Mouse (Mus musculus): ENCODE measurements at regions not wholly inside any gene's neighbourhood (a gene's known extent, or its start where the extent isn't known, plus 50 kb on each side); places are given as distances from the start of the nearest gene placed in this dataset.

DNA sequence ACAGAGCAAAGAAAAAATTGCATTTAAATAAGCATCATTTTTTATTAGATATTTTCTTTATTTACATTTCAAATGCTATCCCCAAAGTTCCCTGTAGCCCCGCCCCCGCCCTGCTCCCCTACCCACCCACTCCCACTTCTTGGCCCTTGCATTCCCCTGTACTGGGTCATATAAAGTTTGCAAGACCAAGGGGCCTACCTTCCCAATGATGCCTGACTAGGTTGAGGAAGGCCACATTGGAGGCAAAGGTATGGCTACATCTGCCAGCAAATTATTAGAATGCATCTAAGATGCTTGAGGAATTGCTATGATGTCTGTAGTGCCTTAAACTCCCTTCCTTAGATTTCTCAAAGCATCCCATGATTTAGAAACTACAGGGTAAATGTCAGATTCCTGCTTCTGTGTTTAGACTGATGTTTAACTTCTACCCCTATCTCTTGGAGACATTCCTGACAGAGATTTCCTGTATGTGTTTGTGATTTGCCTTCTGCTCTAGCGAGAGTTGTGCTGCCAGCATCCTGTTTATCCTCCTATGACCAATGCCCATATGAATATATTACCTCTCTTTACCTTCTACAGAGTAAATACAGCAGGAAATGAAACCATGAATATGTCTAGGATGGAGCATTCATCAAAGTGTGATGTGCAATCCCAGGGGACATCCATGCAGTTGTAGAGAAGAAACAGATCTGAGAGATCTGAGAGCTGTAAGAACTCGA lies 956.2 kb downstream of the Diaph3 start:
- H3K27me3 ChIP-seq (ENCODE audit: insufficient read depth, low read length) = no peaks in the 10 kb centered on the region
- DNase-seq (ENCODE audit: low spot score) (peak; percentile 65), ATAC-seq (replicated peaks; ENCODE audit: low FRiP score, low read depth) (no peak)
- H3K27ac ChIP-seq = no peak overlapping the region
- H3K36me3 ChIP-seq (ENCODE audit: insufficient read depth, low read length) = no peaks in the 10 kb centered on the region
- 59% methylated on average over 4 of the region's 4 CpGs for WGBS
- no peaks in the 10 kb centered on the region for H3K9me3 ChIP-seq (replicated peaks; ENCODE audit: low read length)
- H3K4me2 ChIP-seq (ENCODE audit: low read length) = no peak overlapping the region
- no peak for TF ChIP-seq CTCF (IDR thresholded peaks at IDR 0.05; ENCODE audit: low read depth)
- no peak overlapping the region for H3K9ac ChIP-seq (ENCODE audit: low read depth, low read length)
- no peaks in the 10 kb centered on the region for H3K4me1 ChIP-seq (replicated peaks; ENCODE audit: insufficient read depth, low read length)
- H3K4me3 ChIP-seq (replicated peaks; ENCODE audit: low read depth, low read length) = no peak overlapping the region

DNA sequence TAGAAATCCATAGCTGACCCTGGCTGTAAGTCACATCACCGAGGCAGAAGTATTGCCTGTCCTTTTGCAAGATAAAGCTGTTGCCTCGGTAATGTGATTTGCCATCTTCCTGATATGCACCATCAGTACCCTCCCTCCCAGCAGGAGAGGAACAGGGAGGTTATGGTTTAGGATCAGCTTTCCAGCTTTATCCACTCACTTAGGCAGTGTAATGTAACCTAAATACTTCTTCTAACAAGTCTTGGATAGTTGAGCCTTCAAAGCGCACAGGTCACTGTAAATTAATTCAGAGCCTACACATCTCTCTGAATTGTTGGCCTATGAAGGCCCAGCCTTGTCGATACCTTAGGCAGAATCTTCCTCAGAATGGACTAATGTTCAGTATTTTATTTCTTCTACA lies 962.5 kb downstream of the Diaph3 start:
- Histone ChIP-seq H3K9ac (ENCODE audit: low read depth, low read length) (no peak overlapping the region), H3K4me2 (ENCODE audit: low read length) (no peak overlapping the region), H3K36me3 (ENCODE audit: insufficient read depth, low read length) (no peaks in the 10 kb centered on the region), H3K4me3 (replicated peaks; ENCODE audit: low read depth, low read length) (no peak overlapping the region), H3K27ac (no peak overlapping the region), H3K27me3 (ENCODE audit: insufficient read depth, low read length) (no peaks in the 10 kb centered on the region), H3K9me3 (replicated peaks; ENCODE audit: low read length) (no peaks in the 10 kb centered on the region), H3K4me1 (replicated peaks; ENCODE audit: insufficient read depth, low read length) (no peaks in the 10 kb centered on the region)
- WGBS = 43% methylated on average over 4 of the region's 4 CpGs
- DNase-seq (ENCODE audit: low spot score) (peak; percentile 69), ATAC-seq (replicated peaks; ENCODE audit: low FRiP score, low read depth) (no peak)
- TF ChIP-seq CTCF (IDR thresholded peaks at IDR 0.05; ENCODE audit: low read depth) = no peak

DNA sequence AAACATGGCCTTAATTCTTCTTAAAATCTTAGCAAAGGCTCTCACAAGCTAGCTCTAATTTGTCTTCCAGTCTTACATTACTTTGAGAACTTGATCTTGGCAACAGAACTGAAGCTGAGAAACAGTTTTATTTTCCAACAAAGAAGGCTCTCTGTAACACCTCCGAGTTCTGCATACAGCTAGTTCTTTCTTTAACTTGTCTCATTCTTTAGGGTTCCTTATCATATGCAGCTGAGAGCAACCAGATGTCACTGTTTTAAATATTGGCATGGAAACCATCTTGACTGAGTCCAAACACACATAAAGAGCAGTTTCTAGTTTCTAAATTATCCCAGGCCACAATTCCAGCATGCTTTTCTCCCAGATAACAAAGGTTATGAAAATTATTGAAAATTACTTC lies 969.9 kb downstream of the Diaph3 start:
- no peak for ATAC-seq (replicated peaks; ENCODE audit: low FRiP score, low read depth)
- no peak overlapping the region for H3K4me3 ChIP-seq (replicated peaks; ENCODE audit: low read depth, low read length)
- no peaks in the 10 kb centered on the region for H3K9me3 ChIP-seq (replicated peaks; ENCODE audit: low read length)
- DNase-seq (ENCODE audit: low spot score) = peak; percentile 19
- no peaks in the 10 kb centered on the region for H3K27me3 ChIP-seq (ENCODE audit: insufficient read depth, low read length)
- H3K9ac ChIP-seq (ENCODE audit: low read depth, low read length) = no peak overlapping the region
- H3K4me2 ChIP-seq (ENCODE audit: low read length) = no peak overlapping the region
- TF ChIP-seq CTCF (IDR thresholded peaks at IDR 0.05; ENCODE audit: low read depth) = no peak
- H3K27ac ChIP-seq = no peak overlapping the region
- H3K4me1 ChIP-seq (replicated peaks; ENCODE audit: insufficient read depth, low read length) = no peaks in the 10 kb centered on the region
- H3K36me3 ChIP-seq (ENCODE audit: insufficient read depth, low read length) = no peaks in the 10 kb centered on the region
- 32% methylated on average over 1 of the region's 1 CpGs for WGBS

DNA sequence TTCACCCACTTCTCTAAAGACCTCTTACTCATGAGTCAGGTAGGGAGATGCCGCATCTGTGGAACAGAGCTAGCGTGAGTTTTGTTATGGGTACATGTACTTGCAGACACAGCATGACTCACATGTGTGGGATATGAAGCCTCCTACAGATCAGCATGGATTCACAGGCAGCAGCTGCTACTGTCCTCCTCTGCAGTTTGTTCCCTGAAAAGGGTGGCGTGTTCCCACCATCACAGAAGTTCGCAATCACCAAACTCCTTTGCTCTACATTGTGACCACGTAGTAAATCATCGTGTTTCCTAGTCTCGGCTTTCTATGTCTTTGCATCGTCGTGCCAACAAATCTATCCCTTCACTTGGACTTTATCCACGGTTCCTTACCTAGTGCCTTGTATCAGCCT lies 981.9 kb downstream of the Diaph3 start:
- no peaks in the 10 kb centered on the region for H3K36me3 ChIP-seq (ENCODE audit: insufficient read depth, low read length)
- no peak overlapping the region for H3K27ac ChIP-seq
- no peaks in the 10 kb centered on the region for H3K9me3 ChIP-seq (replicated peaks; ENCODE audit: low read length)
- DNase-seq (ENCODE audit: low spot score) (no peak), ATAC-seq (replicated peaks; ENCODE audit: low FRiP score, low read depth) (no peak)
- no peak overlapping the region for H3K9ac ChIP-seq (ENCODE audit: low read depth, low read length)
- H3K4me3 ChIP-seq (replicated peaks; ENCODE audit: low read depth, low read length) = no peak overlapping the region
- H3K27me3 ChIP-seq (ENCODE audit: insufficient read depth, low read length) = no peaks in the 10 kb centered on the region
- no peak overlapping the region for H3K4me2 ChIP-seq (ENCODE audit: low read length)
- 71% methylated on average over 10 of the region's 10 CpGs for WGBS
- no peak for TF ChIP-seq CTCF (IDR thresholded peaks at IDR 0.05; ENCODE audit: low read depth)
- H3K4me1 ChIP-seq (replicated peaks; ENCODE audit: insufficient read depth, low read length) = no peaks in the 10 kb centered on the region

DNA sequence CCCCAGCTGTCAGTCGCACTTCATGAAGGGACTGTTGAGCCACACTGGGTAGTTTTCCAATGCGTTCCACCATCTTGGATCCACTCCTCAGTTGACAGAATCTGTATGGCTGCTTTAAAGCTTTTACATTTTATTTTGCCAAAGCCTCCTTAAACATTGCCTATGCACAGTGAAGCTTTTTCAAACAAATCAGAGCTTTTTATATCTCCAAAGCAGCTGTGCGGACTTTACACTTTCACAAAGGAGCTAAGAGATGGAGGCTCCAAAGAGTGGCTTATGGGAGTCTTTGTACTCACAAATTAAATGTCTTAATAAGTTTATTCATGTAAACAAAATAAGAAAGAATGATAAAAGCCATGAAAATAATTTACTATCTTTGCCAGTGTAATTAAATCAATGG lies 986.3 kb downstream of the Diaph3 start:
- H3K4me2 ChIP-seq (ENCODE audit: low read length) = no peak overlapping the region
- H3K9ac ChIP-seq (ENCODE audit: low read depth, low read length) = no peak overlapping the region
- DNase-seq (ENCODE audit: low spot score) (no peak), ATAC-seq (replicated peaks; ENCODE audit: low FRiP score, low read depth) (no peak)
- H3K4me1 ChIP-seq (replicated peaks; ENCODE audit: insufficient read depth, low read length) = no peaks in the 10 kb centered on the region
- no peak overlapping the region for H3K27ac ChIP-seq
- no peak for TF ChIP-seq CTCF (IDR thresholded peaks at IDR 0.05; ENCODE audit: low read depth)
- no peaks in the 10 kb centered on the region for H3K9me3 ChIP-seq (replicated peaks; ENCODE audit: low read length)
- no peaks in the 10 kb centered on the region for H3K36me3 ChIP-seq (ENCODE audit: insufficient read depth, low read length)
- 94% methylated on average over 3 of the region's 3 CpGs for WGBS
- H3K4me3 ChIP-seq (replicated peaks; ENCODE audit: low read depth, low read length) = no peak overlapping the region
- no peaks in the 10 kb centered on the region for H3K27me3 ChIP-seq (ENCODE audit: insufficient read depth, low read length)

DNA sequence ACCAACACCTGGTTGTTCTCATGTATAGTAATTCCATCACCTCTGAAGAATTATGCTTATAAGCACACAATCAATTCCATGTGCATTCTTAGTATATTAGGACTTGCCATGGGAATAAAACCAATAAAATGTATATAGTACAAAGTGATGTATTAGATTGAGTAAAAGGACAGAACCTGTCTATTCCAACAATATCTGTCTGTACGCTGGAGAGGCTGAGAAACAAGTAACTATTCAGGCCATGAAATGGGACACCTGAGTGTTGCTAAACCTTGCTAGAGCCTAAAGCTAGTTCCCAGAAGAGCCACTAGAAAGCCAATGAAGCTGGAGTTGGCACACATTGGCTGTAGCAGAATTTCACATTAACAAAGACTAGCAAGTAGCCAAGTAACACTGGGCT lies 989.8 kb downstream of the Diaph3 start:
- TF ChIP-seq CTCF (IDR thresholded peaks at IDR 0.05; ENCODE audit: low read depth) = no peak
- no peaks in the 10 kb centered on the region for H3K9me3 ChIP-seq (replicated peaks; ENCODE audit: low read length)
- no peak overlapping the region for H3K4me2 ChIP-seq (ENCODE audit: low read length)
- no peak overlapping the region for H3K27ac ChIP-seq
- DNase-seq (ENCODE audit: low spot score) = no peak
- no peak overlapping the region for H3K9ac ChIP-seq (ENCODE audit: low read depth, low read length)
- H3K36me3 ChIP-seq (ENCODE audit: insufficient read depth, low read length) = no peaks in the 10 kb centered on the region
- H3K4me3 ChIP-seq (replicated peaks; ENCODE audit: low read depth, low read length) = no peak overlapping the region
- H3K4me1 ChIP-seq (replicated peaks; ENCODE audit: insufficient read depth, low read length) = no peaks in the 10 kb centered on the region
- no peaks in the 10 kb centered on the region for H3K27me3 ChIP-seq (ENCODE audit: insufficient read depth, low read length)
- ATAC-seq (replicated peaks; ENCODE audit: low FRiP score, low read depth) = no peak
- WGBS = 87% methylated on average over 1 of the region's 1 CpGs

DNA sequence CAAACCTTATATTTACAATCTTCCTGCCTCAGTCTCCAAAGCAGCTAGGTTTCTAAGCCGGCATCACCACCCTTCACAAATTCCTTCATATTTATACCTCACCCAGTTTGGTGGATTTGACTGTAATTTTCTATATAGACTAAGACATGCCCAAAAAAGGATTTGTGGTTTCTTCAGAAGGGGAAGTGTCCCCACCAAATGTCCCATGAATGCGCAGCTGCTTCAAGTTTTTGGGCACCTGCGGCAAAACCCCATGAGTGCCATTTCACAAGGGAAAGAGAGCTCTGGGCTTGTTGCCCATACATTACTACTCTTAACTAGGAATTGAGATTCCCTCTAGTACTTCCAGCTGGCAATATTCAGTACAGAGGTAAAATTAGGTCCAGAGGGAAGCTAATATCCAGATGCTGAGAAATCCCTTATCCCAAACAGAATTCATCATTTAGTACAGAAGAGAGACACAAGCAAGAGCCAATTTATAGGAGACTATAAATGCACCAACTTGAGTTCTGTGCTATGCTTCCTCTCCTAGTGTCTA lies 990.6 kb downstream of the Diaph3 start:
- ATAC-seq (replicated peaks; ENCODE audit: low FRiP score, low read depth) (no peak), DNase-seq (ENCODE audit: low spot score) (no peak)
- Histone ChIP-seq H3K27ac (no peak overlapping the region), H3K4me1 (replicated peaks; ENCODE audit: insufficient read depth, low read length) (no peaks in the 10 kb centered on the region), H3K4me3 (replicated peaks; ENCODE audit: low read depth, low read length) (no peak overlapping the region), H3K36me3 (ENCODE audit: insufficient read depth, low read length) (no peaks in the 10 kb centered on the region), H3K9me3 (replicated peaks; ENCODE audit: low read length) (no peaks in the 10 kb centered on the region), H3K9ac (ENCODE audit: low read depth, low read length) (no peak overlapping the region), H3K27me3 (ENCODE audit: insufficient read depth, low read length) (no peaks in the 10 kb centered on the region), H3K4me2 (ENCODE audit: low read length) (no peak overlapping the region)
- 91% methylated on average over 3 of the region's 3 CpGs for WGBS
- TF ChIP-seq CTCF (IDR thresholded peaks at IDR 0.05; ENCODE audit: low read depth) = no peak
